Mouse (Mus musculus): ENCODE data around the gene Bmpr1b. TPM values are rescaled to one million over a fixed set of nuclear protein-coding genes. Genes with fewer than 3 reads are reported as not detected.

Bmpr1b gene
- polyA plus RNA-seq, 1 experiment from 2014 or later, result 4.2 TPM

GRCm38 (mm10) chr3:141923442-141923841, 245.8 kb downstream of the Bmpr1b start:
- no peak overlapping the region for H3K4me3 ChIP-seq (replicated peaks; ENCODE audit: low read depth, low read length)
- DNase-seq (no peak), ATAC-seq (ENCODE audit: low FRiP score, low TSS enrichment) (no peak)
- H3K36me3 ChIP-seq (ENCODE audit: control insufficient read depth, insufficient read depth, low read length), result no peaks in the 10 kb centered on the region
- no peak overlapping the region for H3K4me2 ChIP-seq (ENCODE audit: low read length)
- no peak overlapping the region for H3K9ac ChIP-seq (replicated peaks; ENCODE audit: low read length)
- no peak overlapping the region for H3K27ac ChIP-seq (replicated peaks; ENCODE audit: low read depth, low read length)
- H3K9me3 ChIP-seq (ENCODE audit: control insufficient read depth, low read length), result no peaks in the 10 kb centered on the region
- WGBS, result 33% methylated on average over 1 of the region's 1 CpGs
- no peaks in the 10 kb centered on the region for H3K27me3 ChIP-seq (ENCODE audit: control insufficient read depth, insufficient read depth, low read length)
- H3K4me1 ChIP-seq (ENCODE audit: control insufficient read depth, insufficient read depth, low read length), result no peaks in the 10 kb centered on the region

- H3K27ac ChIP-seq (replicated peaks; ENCODE audit: low read depth, low read length), result no peak overlapping the region
- no peaks in the 10 kb centered on the region for H3K9me3 ChIP-seq (ENCODE audit: control insufficient read depth, low read length)
- no peaks in the 10 kb centered on the region for H3K27me3 ChIP-seq (ENCODE audit: control insufficient read depth, insufficient read depth, low read length)
- WGBS, result 60% methylated on average over 4 of the region's 4 CpGs
- no peak for DNase-seq
- no peak overlapping the region for H3K9ac ChIP-seq (replicated peaks; ENCODE audit: low read length)
- H3K4me3 ChIP-seq (replicated peaks; ENCODE audit: low read depth, low read length), result no peak overlapping the region
- ATAC-seq (ENCODE audit: low FRiP score, low TSS enrichment), result no peak
- no peaks in the 10 kb centered on the region for H3K4me1 ChIP-seq (ENCODE audit: control insufficient read depth, insufficient read depth, low read length)
- no peak overlapping the region for H3K4me2 ChIP-seq (ENCODE audit: low read length)
- H3K36me3 ChIP-seq (ENCODE audit: control insufficient read depth, insufficient read depth, low read length), result no peaks in the 10 kb centered on the region
Observed at GRCm38 (mm10) chr3:141921161-141921560, 248.1 kb downstream of the Bmpr1b start.

GRCm38 (mm10) chr3:141919661-141920060, 249.6 kb downstream of the Bmpr1b start:
- Histone ChIP-seq H3K4me3 (replicated peaks; ENCODE audit: low read depth, low read length) (no peak overlapping the region), H3K9me3 (ENCODE audit: control insufficient read depth, low read length) (no peaks in the 10 kb centered on the region), H3K36me3 (ENCODE audit: control insufficient read depth, insufficient read depth, low read length) (no peaks in the 10 kb centered on the region), H3K27ac (replicated peaks; ENCODE audit: low read depth, low read length) (no peak overlapping the region), H3K4me2 (ENCODE audit: low read length) (no peak overlapping the region), H3K4me1 (ENCODE audit: control insufficient read depth, insufficient read depth, low read length) (no peaks in the 10 kb centered on the region), H3K27me3 (ENCODE audit: control insufficient read depth, insufficient read depth, low read length) (no peaks in the 10 kb centered on the region), H3K9ac (replicated peaks; ENCODE audit: low read length) (no peak overlapping the region)
- no peak for ATAC-seq (ENCODE audit: low FRiP score, low TSS enrichment)
- 50% methylated on average over 3 of the region's 3 CpGs for WGBS
- no peak for DNase-seq

- H3K9ac ChIP-seq (replicated peaks; ENCODE audit: low read length), result no peak overlapping the region
- H3K9me3 ChIP-seq (ENCODE audit: control insufficient read depth, low read length), result no peaks in the 10 kb centered on the region
- 87% methylated on average over 4 of the region's 4 CpGs for WGBS
- H3K36me3 ChIP-seq (ENCODE audit: control insufficient read depth, insufficient read depth, low read length), result no peaks in the 10 kb centered on the region
- no peak overlapping the region for H3K4me2 ChIP-seq (ENCODE audit: low read length)
- no peak overlapping the region for H3K27ac ChIP-seq (replicated peaks; ENCODE audit: low read depth, low read length)
- no peak for DNase-seq
- H3K27me3 ChIP-seq (ENCODE audit: control insufficient read depth, insufficient read depth, low read length), result no peaks in the 10 kb centered on the region
- no peak for ATAC-seq (ENCODE audit: low FRiP score, low TSS enrichment)
- H3K4me1 ChIP-seq (ENCODE audit: control insufficient read depth, insufficient read depth, low read length), result no peaks in the 10 kb centered on the region
- no peak overlapping the region for H3K4me3 ChIP-seq (replicated peaks; ENCODE audit: low read depth, low read length)
Observed at GRCm38 (mm10) chr3:141917166-141917565, 252.1 kb downstream of the Bmpr1b start.

GRCm38 (mm10) chr3:141915995-141916394, 253.2 kb downstream of the Bmpr1b start:
- Histone ChIP-seq H3K27ac (replicated peaks; ENCODE audit: low read depth, low read length) (no peak overlapping the region), H3K9ac (replicated peaks; ENCODE audit: low read length) (no peak overlapping the region), H3K4me2 (ENCODE audit: low read length) (no peak overlapping the region), H3K27me3 (ENCODE audit: control insufficient read depth, insufficient read depth, low read length) (no peaks in the 10 kb centered on the region), H3K4me1 (ENCODE audit: control insufficient read depth, insufficient read depth, low read length) (no peaks in the 10 kb centered on the region), H3K36me3 (ENCODE audit: control insufficient read depth, insufficient read depth, low read length) (no peaks in the 10 kb centered on the region), H3K9me3 (ENCODE audit: control insufficient read depth, low read length) (no peaks in the 10 kb centered on the region), H3K4me3 (replicated peaks; ENCODE audit: low read depth, low read length) (no peak overlapping the region)
- DNase-seq (no peak), ATAC-seq (ENCODE audit: low FRiP score, low TSS enrichment) (no peak)
- 81% methylated on average over 3 of the region's 3 CpGs for WGBS

- Histone ChIP-seq H3K9ac (replicated peaks; ENCODE audit: low read length) (no peak overlapping the region), H3K27me3 (ENCODE audit: control insufficient read depth, insufficient read depth, low read length) (no peaks in the 10 kb centered on the region), H3K36me3 (ENCODE audit: control insufficient read depth, insufficient read depth, low read length) (no peaks in the 10 kb centered on the region), H3K4me2 (ENCODE audit: low read length) (no peak overlapping the region), H3K9me3 (ENCODE audit: control insufficient read depth, low read length) (no peaks in the 10 kb centered on the region), H3K27ac (replicated peaks; ENCODE audit: low read depth, low read length) (no peak overlapping the region), H3K4me1 (ENCODE audit: control insufficient read depth, insufficient read depth, low read length) (no peaks in the 10 kb centered on the region), H3K4me3 (replicated peaks; ENCODE audit: low read depth, low read length) (no peak overlapping the region)
- ATAC-seq (ENCODE audit: low FRiP score, low TSS enrichment) (no peak), DNase-seq (no peak)
- WGBS, result 83% methylated on average over 3 of the region's 3 CpGs
Observed at GRCm38 (mm10) chr3:141914588-141914987, 254.6 kb downstream of the Bmpr1b start.

GRCm38 (mm10) chr3:141909136-141909535, 260.1 kb downstream of the Bmpr1b start:
- no peaks in the 10 kb centered on the region for H3K27me3 ChIP-seq (ENCODE audit: control insufficient read depth, insufficient read depth, low read length)
- H3K4me2 ChIP-seq (ENCODE audit: low read length), result no peak overlapping the region
- DNase-seq (no peak), ATAC-seq (ENCODE audit: low FRiP score, low TSS enrichment) (no peak)
- no peak overlapping the region for H3K27ac ChIP-seq (replicated peaks; ENCODE audit: low read depth, low read length)
- no peak overlapping the region for H3K4me3 ChIP-seq (replicated peaks; ENCODE audit: low read depth, low read length)
- WGBS, result 93% methylated on average over 2 of the region's 2 CpGs
- H3K4me1 ChIP-seq (ENCODE audit: control insufficient read depth, insufficient read depth, low read length), result no peaks in the 10 kb centered on the region; the same call in 1 of the 2 replicates
- no peak overlapping the region for H3K9ac ChIP-seq (replicated peaks; ENCODE audit: low read length)
- no peaks in the 10 kb centered on the region for H3K36me3 ChIP-seq (ENCODE audit: control insufficient read depth, insufficient read depth, low read length)
- H3K9me3 ChIP-seq (ENCODE audit: control insufficient read depth, low read length), result no peaks in the 10 kb centered on the region

GRCm38 (mm10) chr3:141905903-141906623, 263.2 kb downstream of the Bmpr1b start:
- WGBS, result 36% methylated on average over 6 of the region's 6 CpGs
- no peak overlapping the region for H3K9ac ChIP-seq (replicated peaks; ENCODE audit: low read length)
- H3K27ac ChIP-seq (replicated peaks; ENCODE audit: low read depth, low read length), result no peak overlapping the region
- H3K4me3 ChIP-seq (replicated peaks; ENCODE audit: low read depth, low read length), result no peak overlapping the region
- no peaks in the 10 kb centered on the region for H3K36me3 ChIP-seq (ENCODE audit: control insufficient read depth, insufficient read depth, low read length)
- DNase-seq (no peak), ATAC-seq (ENCODE audit: low FRiP score, low TSS enrichment) (no peak)
- no peaks in the 10 kb centered on the region; the same call in 1 of the 2 replicates for H3K4me1 ChIP-seq (ENCODE audit: control insufficient read depth, insufficient read depth, low read length)
- no peaks in the 10 kb centered on the region for H3K27me3 ChIP-seq (ENCODE audit: control insufficient read depth, insufficient read depth, low read length)
- no peak overlapping the region for H3K4me2 ChIP-seq (ENCODE audit: low read length)
- H3K9me3 ChIP-seq (ENCODE audit: control insufficient read depth, low read length), result no peaks in the 10 kb centered on the region

GRCm38 (mm10) chr3:141900361-141900760, 268.9 kb downstream of the Bmpr1b start:
- Histone ChIP-seq H3K27me3 (ENCODE audit: control insufficient read depth, insufficient read depth, low read length) (no peaks in the 10 kb centered on the region), H3K27ac (replicated peaks; ENCODE audit: low read depth, low read length) (no peak overlapping the region), H3K4me1 (ENCODE audit: control insufficient read depth, insufficient read depth, low read length) (no peaks in the 10 kb centered on the region), H3K4me2 (ENCODE audit: low read length) (no peak overlapping the region), H3K9ac (replicated peaks; ENCODE audit: low read length) (no peak overlapping the region), H3K4me3 (replicated peaks; ENCODE audit: low read depth, low read length) (no peak overlapping the region), H3K9me3 (ENCODE audit: control insufficient read depth, low read length) (no peaks in the 10 kb centered on the region), H3K36me3 (ENCODE audit: control insufficient read depth, insufficient read depth, low read length) (no peaks in the 10 kb centered on the region)
- no peak for DNase-seq
- WGBS, result 93% methylated on average over 3 of the region's 3 CpGs
- ATAC-seq (ENCODE audit: low FRiP score, low TSS enrichment), result no peak
